Mouse (Mus musculus) layer of hippocampus, adult 9-11 months (tissue): ENCODE results near the gene Prss53.
"Not testable (repeated sequence)": the region's sequence is repeated elsewhere in the genome, so short reads cannot be mapped to it uniquely, and the experiment has no call there.

Source experiments
- DNase-seq: peaks from one replicate; pipeline ENCODE4 v3.0.0; 2022

Prss53 gene

GRCm38 (mm10) chr7:127874812-127875626 is 15.8 kb downstream of the Prss53 start:
- DNase-seq = no peak

DNA sequence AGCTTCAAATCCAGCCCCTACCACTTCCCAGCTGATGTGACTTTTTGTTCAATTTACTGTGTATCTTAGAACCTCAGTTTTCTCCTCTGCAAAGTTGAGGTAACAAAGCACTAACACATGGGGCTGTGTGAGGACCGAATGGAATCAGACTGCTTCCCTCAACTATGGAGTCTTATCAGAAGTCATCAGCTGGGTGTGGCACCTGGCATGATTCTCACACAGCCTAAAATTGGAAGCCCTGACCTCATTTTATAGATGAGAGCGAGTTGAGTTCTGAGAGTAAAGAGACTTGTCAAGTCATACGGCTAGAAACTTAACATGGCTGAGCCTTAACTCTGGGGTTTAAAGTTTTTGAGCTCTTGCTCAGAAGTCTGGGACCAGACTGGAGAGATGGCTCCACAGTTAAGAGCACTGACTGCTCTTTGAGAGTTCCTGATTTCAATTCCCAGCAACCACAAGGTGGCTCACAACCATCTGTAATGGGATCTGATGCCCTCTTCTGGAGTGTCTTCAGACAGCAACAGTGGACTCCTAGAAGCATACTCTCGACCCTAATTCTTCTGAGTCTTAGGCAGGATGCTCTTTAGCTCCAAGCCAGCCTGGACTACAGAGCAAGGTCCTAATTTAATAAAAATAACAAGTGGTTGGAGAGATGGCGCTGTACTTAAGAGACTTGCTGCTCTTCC is 20.5 kb downstream of the Prss53 start:
- no peak for DNase-seq

DNA sequence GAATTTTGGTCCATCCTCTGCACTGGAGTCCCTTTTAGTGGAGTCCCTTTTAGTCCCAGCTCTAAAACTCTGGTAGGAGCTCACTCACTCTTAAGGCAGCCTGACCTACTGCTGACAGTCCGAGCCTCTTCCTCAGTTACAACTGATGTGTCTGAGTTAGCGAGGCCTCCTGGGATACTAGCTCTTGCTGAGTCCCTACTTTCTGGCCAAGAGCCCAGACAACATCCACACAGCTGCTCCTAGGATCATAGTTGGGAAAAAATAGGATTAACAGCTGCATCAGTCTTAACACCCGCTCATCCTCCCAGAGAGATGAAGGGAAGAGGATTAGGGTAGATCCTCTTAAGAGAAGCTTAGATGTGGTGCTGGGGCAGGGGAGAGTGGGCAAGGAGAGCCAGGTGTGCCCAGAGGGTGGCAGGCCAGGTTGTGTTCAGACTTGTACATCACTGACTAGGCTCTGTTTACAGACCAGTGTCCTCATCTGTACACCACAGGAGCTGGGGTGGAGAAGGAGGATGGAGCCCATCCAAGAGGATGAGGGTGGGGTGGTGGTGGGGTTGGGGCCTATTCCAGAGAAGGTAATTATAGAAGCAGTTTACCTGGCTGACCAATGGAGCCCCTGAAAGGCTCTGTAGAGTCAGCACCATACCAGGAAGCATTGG is 21.5 kb downstream of the Prss53 start:
- no peak for DNase-seq

- DNase-seq = no peak
Measured at GRCm38 (mm10) chr7:127867641-127868040, 23.1 kb downstream of the Prss53 start.

DNA sequence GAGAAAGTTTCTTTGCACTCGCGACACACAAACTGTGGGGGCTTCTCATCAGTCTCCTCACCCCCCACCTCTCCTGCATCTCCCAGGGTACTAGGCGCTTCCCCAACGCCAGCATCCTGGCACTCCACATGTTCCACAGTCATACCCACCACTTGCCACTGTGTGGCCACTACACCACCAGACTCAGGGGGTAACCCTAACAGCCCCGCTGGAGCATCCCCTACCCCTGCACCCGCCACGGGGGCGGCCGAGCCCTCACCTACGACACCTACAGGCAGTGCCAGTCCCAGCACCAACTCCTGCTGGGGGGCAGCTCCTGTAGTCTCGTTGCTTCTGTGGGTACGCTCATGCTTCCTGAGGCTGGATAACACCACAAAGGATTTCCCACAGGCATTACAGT is 24.3 kb downstream of the Prss53 start:
- no peak for DNase-seq

- no peak for DNase-seq
Measured at GRCm38 (mm10) chr7:127858258-127858657, 32.5 kb downstream of the Prss53 start.

- no peak for DNase-seq
Measured at GRCm38 (mm10) chr7:127850906-127851305, 39.9 kb downstream of the Prss53 start.

DNA sequence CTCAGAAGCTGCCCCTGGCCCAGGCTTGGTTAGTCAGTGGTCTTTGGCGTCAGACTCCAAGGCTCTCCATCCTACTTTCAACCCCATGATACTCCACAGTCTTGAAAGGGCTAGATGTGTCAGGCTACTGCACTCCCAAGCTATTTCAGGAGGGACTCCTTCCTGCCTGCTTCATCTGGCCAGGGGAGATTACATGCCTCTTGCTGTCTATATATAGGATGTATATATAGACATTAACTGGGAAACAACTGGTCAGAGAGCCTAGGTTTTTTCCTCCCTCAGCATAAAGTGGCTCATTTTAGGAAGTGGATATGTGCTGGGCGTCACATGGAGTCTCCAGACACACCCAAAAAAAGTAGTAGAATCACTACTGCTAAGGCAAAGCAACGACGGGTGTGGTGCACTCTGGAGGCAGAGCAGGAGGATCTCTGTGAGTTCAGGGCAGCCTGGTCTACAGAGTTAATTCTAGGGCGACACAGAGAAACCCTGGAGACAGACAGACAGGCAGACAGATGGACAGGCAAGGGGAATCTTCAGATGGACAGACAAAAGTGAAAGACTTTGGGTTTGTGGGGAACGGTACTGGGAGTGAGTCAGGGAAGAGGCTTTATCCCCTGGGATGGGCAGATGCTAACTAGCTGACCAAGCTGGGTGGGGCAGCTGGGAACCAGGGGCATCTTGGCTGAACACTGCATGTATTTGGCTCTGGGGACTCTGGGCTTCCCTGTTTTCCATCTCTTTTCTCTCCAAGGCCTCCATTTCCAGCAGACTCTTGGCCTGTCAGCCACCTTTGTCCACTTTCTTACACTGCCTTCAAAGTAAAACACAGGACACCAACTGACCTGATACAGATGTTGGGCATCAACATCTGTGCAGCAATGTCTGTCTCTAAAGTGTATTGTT is 40.5 kb downstream of the Prss53 start:
- DNase-seq = no peak

DNA sequence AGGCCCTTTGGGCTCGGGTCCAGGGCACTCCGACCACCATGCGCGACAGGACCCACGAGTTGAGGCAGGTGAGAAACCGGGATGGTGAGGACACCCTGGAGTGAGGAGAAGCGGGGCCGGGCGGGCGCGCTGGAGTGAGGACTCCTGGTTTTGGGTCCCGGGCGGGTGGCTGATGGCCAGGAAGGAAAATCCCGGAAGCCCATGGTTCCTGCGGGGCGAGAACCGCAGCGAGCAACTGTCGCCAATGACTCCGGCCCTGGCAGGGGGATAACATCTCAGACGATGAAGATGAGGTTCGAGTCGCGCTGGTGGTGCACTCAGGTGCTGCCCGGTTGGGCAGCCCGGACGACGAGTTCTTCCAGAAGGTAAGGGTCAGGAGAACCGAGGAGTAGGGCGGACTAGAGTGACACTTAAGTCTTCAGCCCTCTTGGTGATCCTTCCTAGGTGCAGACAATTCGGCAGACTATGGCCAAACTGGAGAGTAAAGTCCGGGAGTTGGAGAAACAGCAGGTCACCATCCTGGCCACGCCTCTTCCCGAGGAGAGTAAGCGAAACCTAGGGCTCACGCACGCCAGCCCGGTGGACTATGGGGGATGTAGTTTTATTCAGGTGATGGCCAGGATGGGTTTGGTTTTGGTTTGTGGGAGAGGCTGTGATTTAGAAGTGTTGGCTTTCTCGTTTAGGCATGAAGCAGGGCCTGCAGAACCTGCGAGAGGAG is 48.6 kb downstream of the Prss53 start:
- peak; percentile 80 for DNase-seq

DNA sequence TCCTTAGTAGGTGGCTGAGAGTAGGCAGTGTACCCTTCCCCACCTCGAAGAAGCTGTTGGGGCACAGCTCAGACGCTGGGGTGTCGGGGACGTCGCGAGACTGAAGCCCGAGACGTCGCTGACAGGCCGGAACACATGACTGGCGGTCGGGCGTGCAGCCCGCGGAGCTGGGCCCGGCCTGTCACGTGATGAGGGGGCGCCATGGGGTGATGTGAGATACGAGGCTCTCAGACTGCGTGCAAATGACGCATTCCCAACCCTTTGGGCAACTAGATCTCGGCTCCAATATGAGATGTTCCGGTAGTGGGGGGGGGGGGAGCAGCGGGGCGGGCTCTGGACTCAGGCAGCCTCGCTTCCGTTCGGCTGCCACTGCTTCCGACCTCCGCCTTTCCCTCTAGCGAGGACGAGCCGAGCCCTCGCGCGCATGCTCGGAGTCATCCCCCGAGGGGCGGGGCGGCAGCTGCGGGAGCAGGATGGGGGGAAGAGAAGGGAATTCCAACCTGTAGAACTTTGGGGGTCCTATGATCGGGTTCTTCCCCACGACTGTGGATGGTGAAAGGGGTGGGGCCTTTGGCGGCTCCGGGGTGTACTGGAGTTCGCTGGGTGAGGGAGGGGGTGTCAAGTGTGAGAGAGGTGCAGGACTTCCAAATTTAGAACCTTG is 49.3 kb downstream of the Prss53 start:
- DNase-seq = peak; percentile 98

- DNase-seq = peak; percentile 72
Measured at GRCm38 (mm10) chr7:127840886-127841285, 49.9 kb downstream of the Prss53 start.

- DNase-seq = not testable (repeated sequence)
Measured at GRCm38 (mm10) chr7:127840031-127840430, 50.7 kb downstream of the Prss53 start.

GRCm38 (mm10) chr7:127837878-127838277 is 52.9 kb downstream of the Prss53 start:
- DNase-seq = not testable (repeated sequence)

DNA sequence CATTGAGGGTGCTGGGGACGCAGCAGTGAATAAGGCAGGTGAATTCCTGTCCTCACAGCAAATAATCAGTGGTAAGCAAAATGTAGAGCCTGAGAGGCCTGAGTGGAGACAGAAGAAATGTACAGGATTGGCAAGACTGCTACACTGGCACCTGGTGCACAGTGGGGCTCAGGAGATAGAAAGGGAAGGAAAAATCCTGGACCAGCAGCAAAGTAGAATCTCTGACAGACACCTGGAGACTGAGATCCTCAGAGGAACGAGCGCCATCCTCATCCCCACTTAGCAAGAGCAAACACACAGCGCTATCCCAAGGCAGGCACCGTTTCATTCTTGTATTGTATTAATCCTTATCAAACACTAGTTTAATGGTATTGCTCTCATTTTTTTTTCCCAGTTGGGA is 53.3 kb downstream of the Prss53 start:
- DNase-seq = no peak
